Mouse (Mus musculus) heart, postnatal 0 days (tissue): ENCODE measurements around the gene Prss27.

ENCODE experiments used
- CTCF ChIP-seq: IDR thresholded peaks from 2 replicates; pipeline ENCODE4 v1.5.1; 2016; ENCODE audit warnings: antibody characterized with exemption, control low read depth, low read depth
- EP300 ChIP-seq: IDR thresholded peaks from 2 replicates; pipeline ENCODE4 v1.6.1; 2016; ENCODE audit warnings: antibody characterized with exemption, low read depth

DNA sequence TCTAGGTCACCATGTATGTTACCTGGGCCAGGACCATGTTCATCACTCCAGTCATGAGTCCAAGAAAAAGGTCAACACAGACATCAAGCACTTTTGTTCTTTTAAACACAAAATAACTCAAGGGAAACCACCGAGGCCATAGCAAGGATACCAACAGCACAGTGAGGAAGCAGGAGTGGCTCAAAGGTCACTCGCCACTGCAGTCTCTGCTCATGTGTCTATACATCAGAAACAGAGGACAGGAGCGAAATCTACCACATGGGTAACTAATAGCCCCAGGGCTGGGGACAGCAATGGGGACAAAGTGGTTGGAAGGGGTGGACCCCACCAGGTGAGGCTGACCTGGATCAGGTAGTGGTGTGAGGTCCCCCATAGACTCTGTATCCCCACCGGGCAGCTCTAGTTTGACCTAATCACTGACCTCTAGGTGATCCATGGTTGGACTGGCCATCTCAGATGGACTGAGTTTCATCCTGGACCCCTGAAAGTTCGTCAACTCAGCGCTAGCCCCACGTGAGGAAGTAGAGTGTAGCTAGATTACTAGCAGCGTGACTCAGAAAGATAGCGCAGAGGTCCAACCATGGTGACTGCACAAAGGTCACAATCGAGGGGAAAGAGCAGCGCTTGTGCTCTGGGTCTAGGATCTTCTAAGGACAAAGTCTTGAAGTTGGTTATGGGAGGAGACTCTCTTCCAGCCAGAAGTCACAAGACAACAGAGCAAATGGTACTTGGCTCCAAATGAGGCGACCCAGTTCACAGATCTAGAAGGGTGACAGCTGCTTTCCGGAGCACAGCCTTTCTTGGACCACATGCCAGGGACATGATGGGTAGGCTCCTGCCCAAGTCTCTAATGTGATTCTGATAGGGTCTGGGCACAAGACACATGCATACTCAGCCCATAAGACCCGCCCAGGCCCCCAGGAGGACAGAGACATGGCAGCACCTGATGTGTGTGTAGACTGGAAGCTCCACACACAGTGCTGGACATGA, 19.0 kb downstream of the Prss27 start:
- TF ChIP-seq CTCF, result no peak
- no peak for TF ChIP-seq EP300
